Mouse (Mus musculus) cerebellum, adult 11 months (tissue): ENCODE results near the gene Kcnc1.

Experiments used
- DNase-seq: peaks from one replicate; pipeline ENCODE4 v3.0.0; 2022

Kcnc1 gene

DNA sequence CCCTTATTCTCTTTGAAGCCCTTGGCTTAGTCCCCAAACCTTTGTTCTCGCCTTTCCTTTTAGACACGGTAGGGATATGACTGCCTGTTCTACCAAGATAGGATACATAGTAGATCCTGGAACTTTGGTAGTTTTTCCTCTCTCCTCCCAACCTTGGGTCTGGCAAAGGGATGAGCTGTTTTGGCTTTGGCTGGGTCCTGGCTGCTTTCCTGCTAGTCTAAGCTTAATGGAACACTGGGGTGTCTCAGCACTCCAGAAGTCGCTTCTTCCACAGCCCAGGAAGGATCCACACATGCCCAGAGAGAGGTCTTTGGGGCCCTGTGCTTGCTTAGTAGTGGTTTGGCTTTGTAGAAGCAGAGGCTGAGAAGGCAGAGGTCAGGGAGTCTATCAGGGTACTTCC lies 27.7 kb downstream of the Kcnc1 start:
- DNase-seq: no peak

DNA sequence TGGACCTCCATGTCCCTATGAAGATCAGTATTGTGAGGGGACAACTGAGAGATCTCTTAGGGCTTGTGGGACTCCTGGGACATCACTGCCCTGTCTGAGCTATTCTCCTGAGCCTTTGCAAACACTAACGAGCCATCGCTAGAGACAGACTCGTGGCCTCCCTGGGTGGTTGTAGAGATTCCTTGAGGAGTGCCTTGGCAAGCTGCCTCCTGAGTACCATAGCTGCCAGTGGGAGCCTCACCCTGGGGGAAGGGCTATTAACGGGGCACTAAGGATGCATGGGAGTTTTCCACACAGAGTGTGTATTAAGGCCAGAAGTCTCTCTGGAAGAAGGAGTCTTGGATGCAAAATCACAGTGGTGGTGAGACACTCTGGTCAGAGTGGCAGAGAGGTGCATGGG lies 28.7 kb downstream of the Kcnc1 start:
- no peak for DNase-seq

- no peak for DNase-seq
Observed at GRCm38 (mm10) chr7:46433874-46434273, 37.6 kb downstream of the Kcnc1 start.

DNA sequence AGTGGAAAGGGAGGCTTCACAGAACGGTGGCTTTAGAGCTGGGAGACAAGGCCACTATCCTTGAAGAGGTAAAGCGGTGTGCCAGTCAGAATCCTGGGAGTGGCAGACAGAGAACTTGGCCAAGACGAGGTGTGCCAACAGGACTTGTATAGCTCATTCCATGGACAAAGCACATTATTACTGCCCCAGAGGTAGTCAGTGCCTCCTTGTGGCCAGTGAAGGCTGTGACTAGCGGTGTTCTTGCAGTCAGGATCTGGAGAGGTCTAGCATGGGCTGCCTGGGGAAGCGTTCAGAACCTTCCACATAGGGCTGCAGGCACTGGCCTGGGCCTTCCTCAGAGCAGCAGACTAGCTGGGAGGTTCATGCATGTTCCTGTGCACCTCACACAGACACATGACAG lies 39.5 kb downstream of the Kcnc1 start:
- no peak for DNase-seq

- no peak for DNase-seq
Observed at GRCm38 (mm10) chr7:46438537-46439141, 42.3 kb downstream of the Kcnc1 start.

GRCm38 (mm10) chr7:46443163-46443562 lies 46.9 kb downstream of the Kcnc1 start:
- DNase-seq: no peak

GRCm38 (mm10) chr7:46445896-46446295 lies 49.6 kb downstream of the Kcnc1 start:
- DNase-seq: peak; percentile 67

DNA sequence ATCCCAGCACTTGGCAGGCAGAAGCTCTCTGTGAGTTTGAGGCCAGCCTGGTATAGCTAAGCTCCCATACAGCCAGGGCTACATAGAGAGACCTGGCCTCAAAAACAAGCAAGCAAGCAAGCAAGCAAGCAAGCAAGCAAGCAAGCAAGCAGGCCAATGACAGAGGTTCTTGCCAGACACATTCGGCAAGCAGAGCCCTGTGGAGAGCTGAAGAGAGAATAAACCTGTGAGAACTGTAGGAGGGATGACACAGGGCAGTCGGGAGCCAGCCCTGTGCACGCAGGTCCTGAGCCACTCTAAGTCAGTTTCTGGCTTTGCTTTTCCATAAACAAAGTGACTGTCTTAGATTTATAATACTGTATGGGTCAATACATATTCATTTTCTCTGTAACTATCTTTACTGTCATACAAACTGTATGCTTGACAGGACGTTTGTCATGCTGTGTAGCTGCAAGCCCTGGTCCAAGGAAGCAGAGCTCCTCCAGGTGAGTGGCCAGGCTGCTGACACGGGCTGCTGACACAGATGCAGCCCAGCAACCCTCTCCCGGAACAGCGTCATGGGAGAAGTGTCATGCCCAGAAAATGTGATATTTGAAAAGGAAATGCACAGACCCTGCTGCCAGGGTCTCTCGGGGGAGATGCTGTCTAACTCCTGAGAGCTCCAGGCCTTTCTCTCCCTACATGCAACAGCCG lies 51.3 kb downstream of the Kcnc1 start:
- DNase-seq: peak; percentile 56

GRCm38 (mm10) chr7:46448922-46449645 lies 52.8 kb downstream of the Kcnc1 start:
- DNase-seq: no peak

DNA sequence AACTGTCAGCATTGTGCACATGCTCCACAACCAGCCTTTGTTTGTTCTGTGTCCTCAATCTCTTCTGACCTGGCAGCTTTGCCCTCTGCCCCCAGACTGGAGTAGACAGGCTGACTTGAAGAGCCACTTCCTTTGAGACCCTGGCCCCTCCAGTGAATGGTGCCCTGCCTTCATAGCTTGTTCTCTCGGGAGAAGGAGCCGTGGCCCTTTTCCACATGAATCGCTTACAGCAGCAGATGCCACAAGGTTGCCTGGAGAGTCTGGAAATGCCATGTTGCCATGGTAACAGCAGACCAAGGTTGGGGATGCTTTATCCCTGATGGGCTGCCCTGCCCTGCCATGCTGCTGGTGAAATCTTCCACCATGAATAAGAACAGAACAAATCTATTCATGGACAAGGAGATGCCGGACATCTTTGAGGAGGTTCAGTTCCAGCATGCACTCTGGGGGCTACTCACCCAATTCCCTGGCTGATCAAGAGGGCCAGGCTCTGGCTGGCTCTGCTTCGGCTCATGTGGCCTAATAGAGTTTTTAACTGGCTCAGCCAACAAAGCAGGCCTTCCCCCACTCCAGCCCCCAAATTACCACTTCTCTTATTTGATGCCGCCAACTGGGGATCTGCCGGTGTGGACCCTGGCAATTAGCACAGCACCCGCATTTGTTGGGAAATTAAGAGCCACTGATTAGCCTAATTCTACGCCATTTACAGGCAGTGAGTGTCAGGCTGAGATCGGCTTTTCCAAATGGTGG lies 57.8 kb downstream of the Kcnc1 start:
- peak; percentile 74 for DNase-seq

GRCm38 (mm10) chr7:46457889-46458288 lies 61.6 kb downstream of the Kcnc1 start:
- no peak for DNase-seq

- peak; percentile 71 for DNase-seq
Observed at GRCm38 (mm10) chr7:46459200-46459599, 62.9 kb downstream of the Kcnc1 start.

GRCm38 (mm10) chr7:46459605-46460245 lies 63.4 kb downstream of the Kcnc1 start:
- no peak for DNase-seq

GRCm38 (mm10) chr7:46462287-46462686 lies 66.0 kb downstream of the Kcnc1 start:
- DNase-seq: no peak

DNA sequence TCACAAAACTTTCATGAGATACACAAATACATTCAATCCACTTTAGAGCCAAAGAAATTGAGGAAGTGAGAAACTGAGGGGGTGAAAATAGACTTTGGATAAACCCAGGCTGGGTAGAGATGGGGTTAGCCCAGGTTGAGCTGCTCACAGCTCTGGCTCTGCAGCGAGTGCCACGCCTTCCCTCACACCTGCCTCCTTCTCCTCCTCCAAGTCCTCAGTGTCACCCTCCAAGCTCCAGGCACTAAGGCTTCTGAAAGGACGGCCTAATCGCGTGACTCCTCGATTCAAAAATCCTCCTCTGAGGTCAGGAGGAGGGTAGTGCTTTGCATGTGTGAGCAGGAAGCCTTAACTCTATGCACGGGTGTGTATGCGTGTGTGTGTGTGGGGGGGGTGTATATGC lies 66.8 kb downstream of the Kcnc1 start:
- no peak for DNase-seq

DNA sequence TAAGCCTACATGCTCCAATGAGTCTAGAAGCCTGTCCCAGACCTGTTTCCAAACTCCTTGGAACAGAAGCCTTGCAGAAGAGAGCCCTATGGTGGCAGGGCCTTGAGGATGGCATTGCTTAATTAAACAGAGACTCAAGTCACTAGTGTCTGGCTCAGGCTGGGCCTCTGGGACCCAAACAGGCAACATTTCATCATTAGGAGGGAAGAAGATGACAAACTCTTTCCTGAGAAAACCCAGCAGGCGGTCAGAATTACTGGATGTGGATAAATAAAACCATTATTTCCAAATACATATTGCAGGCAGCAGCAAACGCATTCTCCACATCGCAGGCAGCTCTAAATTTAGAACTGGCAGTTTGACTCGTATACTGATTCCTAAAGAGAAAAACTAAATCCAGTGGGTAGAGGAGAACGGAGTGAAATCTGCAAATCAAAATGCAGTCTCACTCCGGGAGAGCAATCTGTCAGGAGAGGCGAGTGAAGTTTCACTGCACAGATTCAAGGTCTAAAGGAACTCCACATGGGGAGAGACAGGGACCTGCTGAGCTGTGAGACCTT lies 70.2 kb downstream of the Kcnc1 start:
- DNase-seq: no peak

- DNase-seq: no peak
Observed at GRCm38 (mm10) chr7:46469542-46469941, 73.2 kb downstream of the Kcnc1 start.

GRCm38 (mm10) chr7:46471054-46471737 lies 74.9 kb downstream of the Kcnc1 start:
- no peak for DNase-seq

GRCm38 (mm10) chr7:46473141-46473540 lies 76.8 kb downstream of the Kcnc1 start:
- DNase-seq: no peak

DNA sequence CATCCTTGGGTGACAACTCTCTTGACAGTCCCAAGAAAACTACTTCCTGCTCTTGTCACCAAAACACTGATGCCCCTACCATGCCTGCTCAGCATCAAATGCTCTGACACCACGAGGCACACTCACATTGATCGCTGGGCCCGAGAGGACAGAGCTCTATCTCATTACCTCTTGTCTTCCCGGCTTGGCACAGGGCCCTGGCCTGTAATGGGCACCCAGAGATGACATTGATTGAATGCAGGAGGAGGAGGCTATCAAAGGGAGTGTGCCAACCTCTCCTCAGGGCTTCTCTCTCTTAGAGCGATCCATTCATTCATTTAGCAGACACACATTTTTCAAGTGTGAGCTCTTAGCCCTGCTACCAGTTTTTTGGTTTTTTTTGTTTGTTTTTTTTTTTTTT lies 79.2 kb downstream of the Kcnc1 start:
- no peak for DNase-seq

- DNase-seq: no peak
Observed at GRCm38 (mm10) chr7:46477456-46477855, 81.2 kb downstream of the Kcnc1 start.

GRCm38 (mm10) chr7:46479793-46480192 lies 83.5 kb downstream of the Kcnc1 start:
- DNase-seq: peak; percentile 49
